Mouse (Mus musculus): ENCODE data around the gene Nt5c3b. TPM values are rescaled to one million over a fixed set of nuclear protein-coding genes. Genes with fewer than 3 reads are reported as not detected.

Nt5c3b gene
- 10 to 100 TPM; 50.4 to 58.2 TPM for total RNA-seq (2021)
- long read RNA-seq, experiment 1, transcript Nt5c3b-201 (9 exons, 1,399 nt) = major isoform, 32 of 45 reads
- long read RNA-seq, experiment 1, partial matches to known transcripts = 0 of 45 reads
- long read RNA-seq, experiment 1, other reads (novel, unspliced or antisense) = 8 of 45 reads
- long read RNA-seq, experiment 2, transcript Nt5c3b-201 (9 exons, 1,399 nt) = major isoform, 40 of 61 reads
- long read RNA-seq, experiment 2, transcript Nt5c3b-203 (8 exons, 1,348 nt) = minor isoform, 5 of 61 reads
- long read RNA-seq, experiment 2, partial matches to known transcripts = 3 of 61 reads
- long read RNA-seq, experiment 2, other reads (novel, unspliced or antisense) = 10 of 61 reads

DNA sequence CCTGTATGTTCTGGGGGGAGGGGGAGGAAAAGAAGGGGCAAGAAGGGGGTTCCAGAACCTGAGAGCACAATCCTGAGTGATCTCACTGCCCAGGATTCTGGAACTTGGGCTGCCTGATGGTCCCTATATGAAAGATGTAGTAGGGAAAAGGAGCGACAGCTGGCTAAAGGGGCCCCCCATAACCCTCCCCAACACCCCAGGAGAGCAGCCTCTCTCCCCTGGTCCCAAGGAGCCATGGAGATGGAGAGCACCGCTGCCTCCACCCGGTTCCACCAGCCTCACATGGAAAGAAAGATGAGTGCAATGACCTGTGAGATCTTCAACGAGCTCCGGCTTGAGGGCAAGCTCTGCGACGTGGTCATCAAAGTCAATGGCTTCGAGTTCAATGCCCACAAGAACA is at the start of gene Nt5c3b, which contains the start of gene Klhl10:
TSS of gene Nt5c3b (minus strand) at position 12 of the 400 bp plus-strand sequence.
TSS of gene Klhl10 (plus strand) at position 121 of the 400 bp plus-strand sequence.
- DNase-seq (ENCODE audit: low spot score in 2 of 2) = no peak

DNA sequence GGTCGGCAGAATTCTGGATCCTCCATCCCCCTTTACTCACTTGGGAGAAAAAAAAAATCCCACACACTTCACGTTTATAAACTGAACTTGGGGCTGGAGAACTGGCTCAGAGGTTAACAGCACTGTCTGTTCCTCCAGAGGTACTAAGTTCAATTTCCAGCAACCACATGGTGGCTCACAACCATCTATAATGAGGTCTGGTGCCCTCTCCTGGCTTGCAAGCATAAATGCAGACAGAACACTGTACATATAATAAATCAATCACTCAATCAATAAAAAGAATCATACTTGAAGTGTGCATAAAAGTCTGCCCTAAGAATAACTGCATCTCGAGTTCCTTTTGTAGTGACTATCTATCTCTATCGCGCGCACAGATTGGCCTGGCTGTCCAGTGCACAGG is 49.3 kb upstream of the Nt5c3b start:
- DNase-seq (ENCODE audit: low spot score in 2 of 2) = no peak

DNA sequence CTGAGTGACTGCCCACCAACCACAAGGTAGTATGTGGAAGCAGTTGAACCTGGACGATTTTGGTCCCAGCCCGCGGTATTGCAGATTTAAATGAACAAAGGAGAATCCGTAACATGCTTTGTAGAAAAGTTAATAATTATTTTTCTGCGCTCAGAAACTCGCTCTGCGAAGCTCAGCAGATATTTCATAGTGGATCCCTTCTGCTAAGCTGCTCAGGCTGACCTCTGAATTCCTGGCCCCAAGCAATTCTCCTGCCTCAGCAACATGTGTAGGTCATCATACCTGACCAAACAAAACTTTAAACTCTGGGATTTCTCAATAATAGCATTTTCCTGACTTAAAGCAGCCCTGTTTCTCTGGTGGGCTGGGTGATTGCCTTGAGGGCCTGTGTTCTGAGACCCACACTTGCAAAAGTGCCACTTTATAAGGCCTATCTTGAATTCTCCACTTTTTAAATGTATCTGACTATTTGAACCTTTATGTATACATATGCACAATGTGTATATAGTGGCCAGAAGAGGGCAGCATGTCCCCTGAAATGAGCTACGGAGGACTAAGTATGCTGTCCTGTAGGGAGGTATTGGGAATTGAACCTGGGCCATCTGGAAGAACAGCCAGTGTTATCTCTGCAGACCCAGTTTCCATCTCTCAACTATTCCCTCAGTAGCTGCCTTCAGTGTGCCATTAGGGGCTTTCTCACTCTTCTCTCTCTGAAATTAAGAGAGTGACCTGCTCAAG is 44.4 kb upstream of the Nt5c3b start:
- DNase-seq (ENCODE audit: low spot score in 2 of 2) = no peak

DNA sequence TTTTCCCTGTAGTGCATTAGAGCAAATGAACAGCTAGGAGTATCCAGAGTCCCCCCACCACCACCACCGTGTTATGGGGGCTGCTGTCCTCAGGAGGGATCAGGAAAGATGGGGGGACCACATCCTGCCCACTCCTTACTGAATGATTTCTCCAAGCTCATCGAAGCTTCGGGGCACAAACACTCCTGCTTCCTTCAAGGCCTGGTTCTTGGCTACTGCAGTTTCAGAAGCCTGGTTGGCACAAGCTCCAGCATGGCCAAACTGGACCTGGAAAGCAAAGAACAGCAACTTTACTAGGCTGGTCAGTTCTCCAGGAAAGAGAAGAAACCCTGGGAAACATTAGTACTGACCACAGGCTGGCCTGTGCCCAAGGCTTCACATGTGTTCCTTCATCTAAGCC is 42.9 kb upstream of the Nt5c3b start:
- no peak for DNase-seq (ENCODE audit: low spot score in 2 of 2)

DNA sequence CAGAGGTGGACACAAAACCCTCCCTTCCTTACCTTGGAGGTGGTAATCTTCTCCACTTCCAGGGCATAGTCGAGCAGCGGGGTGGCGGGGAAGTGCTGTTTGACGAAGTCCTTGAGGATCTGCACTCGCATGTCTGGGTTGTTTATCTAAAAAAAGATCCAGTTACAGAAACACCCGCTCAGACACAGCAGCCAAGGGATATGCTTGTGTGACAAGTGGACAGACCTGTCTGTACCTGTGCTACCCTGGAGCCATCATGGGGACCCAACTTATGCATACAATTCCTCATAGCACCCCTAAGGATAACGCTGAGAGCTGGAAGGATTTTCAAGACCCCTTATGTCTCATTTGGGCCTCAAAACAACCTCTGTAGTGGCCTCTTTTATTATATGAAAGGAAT is 37.5 kb upstream of the Nt5c3b start:
- DNase-seq (ENCODE audit: low spot score in 2 of 2) = no peak

DNA sequence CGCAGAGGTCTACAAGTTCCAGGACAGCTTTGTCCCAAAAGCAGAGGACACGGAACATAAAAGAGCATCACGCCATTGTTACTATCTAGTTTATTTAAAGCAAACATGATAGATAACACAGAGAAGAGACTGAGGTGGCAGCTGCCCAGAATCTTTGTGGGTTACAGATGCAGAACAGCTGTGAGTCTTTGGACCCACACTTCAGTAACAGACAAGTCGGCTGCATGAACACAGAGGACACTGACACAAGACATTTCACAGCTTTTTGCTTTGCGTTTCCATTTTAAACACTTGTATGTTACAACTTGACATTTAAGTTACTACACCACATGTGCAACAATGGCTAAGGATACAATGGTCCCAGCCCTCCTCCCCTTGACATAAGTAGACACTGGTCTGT is 34.7 kb upstream of the Nt5c3b start:
- DNase-seq (ENCODE audit: low spot score in 2 of 2) = no peak

DNA sequence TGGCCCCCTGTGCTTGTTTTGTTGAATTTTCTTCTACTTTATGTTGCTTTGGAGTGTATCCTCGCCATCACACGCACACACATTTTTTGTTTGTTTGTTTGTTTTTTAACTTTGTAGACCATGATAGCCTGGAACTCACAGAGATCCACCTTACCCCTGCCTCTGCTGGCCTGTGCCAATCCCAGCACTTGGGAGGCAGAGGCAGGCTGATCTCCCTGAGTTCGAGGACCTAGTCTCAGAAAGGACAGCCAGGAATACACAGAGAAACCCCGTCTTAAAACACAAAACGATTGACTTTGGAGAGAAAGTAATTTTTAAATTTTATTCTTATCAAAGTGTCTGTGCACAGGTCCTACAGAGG is 31.3 kb upstream of the Nt5c3b start:
- no peak for DNase-seq (ENCODE audit: low spot score in 2 of 2)

DNA sequence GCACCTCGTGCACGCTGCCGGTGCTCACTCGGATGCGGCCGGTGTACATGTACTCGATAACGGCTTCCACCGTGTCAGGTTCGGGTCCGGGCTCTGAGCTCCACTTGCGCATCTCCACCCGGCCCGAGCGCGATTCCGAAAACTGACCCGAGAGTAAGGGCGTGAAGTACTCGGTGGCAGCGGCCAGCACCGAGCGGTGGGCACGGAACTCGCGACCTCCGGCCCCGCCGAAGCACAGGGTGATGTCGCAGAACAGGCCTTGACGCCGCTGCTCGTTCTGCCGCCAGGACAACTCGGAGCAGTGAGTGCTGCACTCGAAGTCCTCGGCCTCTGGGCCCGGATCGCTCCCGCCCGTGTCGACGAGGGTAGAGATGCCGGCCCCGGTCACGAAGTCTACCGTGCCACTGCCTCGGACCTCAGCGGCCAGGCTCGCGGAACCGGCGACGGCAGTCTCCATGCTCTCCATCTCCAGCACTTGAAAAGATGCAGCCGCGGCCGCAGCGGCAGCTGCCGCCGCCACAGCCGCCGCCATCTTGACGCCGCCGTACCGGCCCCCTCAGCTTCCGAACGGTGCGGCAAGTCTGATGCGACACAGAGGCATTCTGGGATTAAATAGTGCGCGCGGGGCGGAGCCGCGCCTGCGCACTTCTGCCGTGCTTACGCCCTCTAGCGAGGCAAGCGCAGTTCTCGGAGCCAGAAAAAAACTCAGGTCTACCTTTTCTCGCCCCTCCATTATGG is 30.8 kb upstream of the Nt5c3b start, which contains the start of gene Klhl11:
TSS of gene Klhl11 (minus strand) at position 545 of the 738 bp plus-strand sequence.
- DNase-seq (ENCODE audit: low spot score in 2 of 2) = peak; percentile 90 to 94

DNA sequence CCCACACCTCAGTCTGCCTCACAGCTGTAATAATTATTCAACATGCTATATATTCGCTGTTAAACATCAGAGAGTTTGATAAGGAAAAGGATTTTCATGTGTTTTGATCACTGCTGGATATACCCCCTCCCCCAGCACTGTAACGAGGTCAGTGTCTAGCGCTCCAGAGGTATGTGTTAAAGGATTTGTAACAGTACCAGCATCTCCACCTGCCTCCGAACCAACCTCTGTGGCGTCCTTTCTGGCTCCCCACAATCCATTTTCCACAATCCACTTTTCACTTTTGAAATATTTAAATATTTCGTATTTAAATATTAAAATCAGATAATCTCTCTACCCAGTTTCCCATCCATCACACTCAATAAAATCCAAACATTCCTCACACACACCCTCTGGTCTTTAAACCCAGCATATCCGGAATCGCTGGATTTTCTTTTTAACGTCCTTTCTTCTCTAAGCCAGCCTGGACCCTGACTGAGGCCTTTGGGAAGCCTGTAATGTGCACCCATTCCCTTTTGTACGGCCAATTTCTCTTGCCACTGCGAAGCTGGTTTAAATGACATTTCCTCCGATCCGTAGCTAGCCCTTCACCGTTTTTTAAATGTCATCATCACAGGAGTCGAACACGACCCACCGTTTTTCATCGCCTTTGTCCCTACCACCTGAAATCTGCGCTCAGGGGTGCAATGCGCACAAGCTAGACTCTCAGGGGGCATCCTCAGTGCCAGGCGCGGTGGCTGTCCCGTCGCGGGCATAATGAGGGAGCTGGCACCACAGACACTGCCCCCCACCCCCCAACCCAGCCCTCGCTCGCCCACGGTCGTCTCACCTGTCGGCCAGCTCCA is 30.0 kb upstream of the Nt5c3b start:
- no peak for DNase-seq (ENCODE audit: low spot score in 2 of 2)

DNA sequence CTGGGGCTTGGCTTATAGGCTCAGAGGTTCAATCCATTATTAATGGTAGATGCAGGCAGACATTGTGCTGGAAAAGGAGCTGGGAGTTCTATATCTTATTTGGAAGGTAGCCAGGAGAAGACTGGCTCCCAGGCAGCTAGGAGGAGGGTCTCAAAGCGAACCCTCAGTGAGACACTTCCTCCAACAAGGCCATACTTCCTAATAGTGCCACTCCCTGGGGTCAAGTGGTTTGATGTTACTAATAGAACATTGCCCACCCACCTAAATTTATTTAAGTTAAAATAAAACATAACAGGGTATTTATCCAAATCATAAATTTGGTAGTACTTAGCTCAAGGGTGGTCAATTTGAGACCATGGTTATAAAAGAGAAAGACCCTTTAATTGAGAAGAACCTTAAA is 24.2 kb upstream of the Nt5c3b start:
- DNase-seq (ENCODE audit: low spot score in 2 of 2) = no peak

DNA sequence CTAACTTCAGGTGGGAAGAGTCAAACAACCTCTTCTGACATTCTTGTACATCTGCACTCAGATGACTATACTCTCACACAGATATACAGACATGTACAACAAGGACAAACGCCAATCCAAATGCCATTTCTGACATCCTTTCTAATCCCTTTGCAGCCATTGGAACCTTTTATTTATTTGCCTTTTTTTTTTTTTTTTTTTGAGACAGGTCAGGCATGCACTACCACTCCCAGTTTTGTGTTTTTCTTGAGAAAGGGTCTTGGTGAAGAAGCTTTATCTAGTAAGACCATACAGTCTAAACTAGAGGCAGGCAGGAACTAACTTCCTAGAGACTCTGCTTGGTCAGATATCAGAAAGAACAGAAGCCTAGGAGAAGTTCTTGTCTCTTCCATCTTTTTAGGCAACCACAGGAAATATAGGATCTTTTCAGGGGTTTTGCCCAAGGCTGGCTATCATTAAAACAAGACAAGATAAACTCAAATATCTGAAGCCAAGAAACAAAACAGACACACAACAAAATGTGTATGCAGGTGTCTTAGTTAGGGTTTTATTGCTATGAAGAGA is 23.7 kb upstream of the Nt5c3b start:
- DNase-seq (ENCODE audit: low spot score in 2 of 2) = no peak

DNA sequence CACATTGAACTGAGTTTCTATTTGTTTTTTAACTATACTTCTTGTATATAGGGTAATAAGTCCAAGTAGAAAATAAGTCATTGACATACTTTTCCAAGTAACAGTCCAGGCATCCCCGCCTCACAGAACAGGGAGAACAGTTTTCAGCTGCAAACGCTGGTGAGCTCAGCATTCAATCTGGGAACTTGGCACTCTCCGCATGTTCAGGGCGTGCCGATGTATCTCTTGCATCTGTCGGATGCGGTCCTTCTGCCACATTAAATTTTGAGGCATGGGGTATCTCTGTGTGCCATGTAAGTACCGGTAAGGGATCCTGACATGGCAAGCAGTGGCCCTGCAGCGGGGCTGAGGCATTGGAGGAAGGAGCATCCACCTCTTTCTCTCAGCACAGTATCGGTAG is 21.1 kb upstream of the Nt5c3b start:
- peak; percentile 42 to 72 for DNase-seq (ENCODE audit: low spot score in 2 of 2)

DNA sequence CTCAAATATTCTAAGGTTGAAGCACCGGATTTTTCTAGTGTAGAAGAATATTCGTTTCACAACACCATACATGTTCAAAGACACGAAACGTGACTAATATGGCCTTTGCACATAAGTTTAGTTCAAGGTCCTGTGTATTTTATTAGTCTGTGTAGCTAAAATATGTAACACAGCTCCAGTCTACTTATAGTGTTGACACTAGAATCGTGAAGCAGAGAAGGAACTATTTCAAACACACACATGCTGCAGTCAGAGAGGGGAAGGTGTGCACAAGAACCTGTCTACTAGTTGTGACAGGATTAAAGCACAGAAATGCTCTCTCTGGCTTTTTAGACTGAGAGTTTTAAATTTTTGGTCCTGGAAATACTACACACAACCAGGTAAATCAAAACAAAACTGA is 16.1 kb upstream of the Nt5c3b start:
- DNase-seq (ENCODE audit: low spot score in 2 of 2) = no peak

DNA sequence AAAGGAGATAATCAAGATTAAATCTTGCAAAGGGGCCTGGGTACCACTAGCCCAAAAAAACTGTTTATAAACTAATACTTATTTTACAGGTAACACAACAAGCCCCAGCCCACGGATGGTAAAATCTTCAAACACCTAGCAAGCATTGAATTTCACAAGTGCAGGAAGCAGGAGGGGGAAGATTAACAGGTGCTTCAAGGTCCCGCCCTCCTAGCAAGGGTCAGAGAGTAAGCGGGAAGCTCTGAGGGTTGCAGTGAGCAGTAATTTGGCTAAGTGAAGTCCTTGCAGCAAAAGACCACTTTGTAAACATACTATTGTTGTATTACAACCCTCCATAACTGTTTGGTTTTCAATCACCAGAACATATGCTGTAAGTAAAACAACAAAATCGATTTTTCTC is 15.6 kb upstream of the Nt5c3b start:
- DNase-seq (ENCODE audit: low spot score in 2 of 2) = no peak

DNA sequence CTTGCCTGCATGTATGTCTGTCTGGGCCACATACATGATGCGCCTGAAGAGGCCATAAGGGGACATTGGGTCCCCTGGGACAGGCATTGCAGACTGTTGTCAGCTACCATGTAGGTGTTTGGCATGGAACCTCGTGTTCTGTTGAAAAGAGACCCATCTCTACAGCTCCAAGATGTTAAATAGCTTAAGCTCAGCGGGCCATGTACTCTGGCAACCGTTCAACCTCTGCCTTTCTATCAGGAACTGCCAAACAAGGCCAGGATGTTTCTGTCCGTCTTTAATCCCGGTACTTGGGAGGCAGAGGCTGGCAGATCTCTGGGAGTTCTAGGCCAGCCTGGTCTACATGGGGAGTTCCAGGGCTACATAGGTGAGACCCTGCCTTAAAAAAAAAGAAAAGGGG is 1.0 kb upstream of the Nt5c3b start:
- DNase-seq (ENCODE audit: low spot score in 2 of 2) = no peak

DNA sequence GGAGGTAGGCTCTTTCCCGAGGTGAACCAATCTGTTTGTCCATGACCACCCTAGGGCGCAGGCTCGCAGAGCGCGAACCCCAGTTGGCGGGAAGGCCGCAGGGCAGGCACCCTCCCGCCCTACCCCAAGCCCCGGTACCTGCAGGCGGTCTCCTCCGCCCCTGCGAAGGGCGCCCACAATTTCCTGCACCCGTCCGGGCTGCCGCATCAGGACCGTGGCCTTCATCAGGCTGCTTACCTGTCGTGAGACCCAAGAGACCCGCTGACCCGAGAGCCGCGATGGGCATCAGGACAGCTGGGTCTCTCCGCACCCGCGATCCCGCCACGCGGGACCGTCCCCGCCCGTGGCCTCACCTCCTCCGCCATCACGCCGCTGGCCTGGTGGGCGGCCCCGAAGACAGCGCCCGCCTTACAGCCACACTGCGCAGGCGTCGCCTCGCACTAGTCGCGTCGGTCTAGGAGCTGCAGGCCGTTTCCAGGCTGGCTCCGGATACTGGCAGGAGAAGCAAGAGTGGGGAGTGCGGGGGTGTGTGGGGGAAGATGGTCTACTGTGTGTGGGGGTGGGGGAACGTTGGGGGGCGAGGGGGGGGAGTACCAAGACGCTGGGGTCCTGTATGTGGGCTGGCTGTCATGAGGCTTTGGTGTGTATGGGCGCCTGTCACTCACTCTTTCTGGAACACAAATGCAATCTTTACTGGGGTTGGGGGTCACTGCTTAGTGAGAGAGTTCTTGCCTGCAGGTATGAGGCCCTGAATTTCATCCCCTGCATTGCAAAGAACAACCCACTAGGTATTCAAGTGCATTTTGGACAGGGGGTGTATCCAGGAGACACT is 701 bp downstream of the Nt5c3b start:
- DNase-seq (ENCODE audit: low spot score in 2 of 2) = peak; percentile 81 to 82

DNA sequence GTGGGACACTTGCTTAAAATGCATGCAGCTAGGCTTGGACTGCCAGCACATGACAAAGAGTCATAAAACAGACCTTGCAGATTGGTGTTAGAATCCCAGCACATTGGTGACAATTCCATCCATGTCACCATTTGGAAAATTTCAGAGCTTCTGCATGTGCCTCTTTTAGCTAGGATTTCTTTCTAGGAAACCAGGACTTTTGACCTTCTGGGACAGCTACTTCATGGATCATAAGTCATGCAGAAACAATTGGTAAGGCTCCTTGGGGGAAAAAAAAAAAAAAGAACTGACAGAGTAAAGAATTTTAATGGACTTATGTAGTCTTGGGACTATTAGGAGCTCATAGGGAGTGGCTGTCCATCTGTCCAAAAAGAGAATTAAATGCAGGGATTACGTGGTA is 3.7 kb downstream of the Nt5c3b start:
- no peak for DNase-seq (ENCODE audit: low spot score in 2 of 2)

DNA sequence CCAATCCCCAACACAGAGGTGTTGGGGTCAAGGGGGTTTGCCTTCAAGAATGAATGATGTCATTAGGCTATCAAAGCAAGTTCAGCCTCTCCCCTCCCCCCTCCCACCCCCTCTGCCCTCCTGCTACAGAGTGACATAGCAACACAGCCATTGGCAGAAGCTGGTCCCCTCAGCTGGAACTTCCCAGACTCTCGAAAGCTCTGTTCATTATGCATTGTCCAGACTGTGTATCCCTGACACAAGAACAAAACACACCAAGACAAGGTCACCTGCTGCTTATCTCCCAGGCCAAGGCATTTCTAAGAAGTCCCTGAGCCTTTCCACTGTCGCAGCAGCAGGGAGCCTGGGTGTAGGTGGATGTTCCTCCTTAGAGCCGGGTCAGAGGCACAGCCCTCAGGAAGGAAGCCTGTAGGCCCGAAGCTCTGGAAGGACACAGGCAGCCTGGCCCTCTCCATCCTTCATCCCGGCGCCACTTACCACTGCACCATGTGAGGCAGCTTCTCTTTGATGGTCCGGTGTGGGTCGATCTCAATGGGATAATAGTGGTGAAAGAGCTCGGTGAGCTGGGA is 5.8 kb downstream of the Nt5c3b start:
- DNase-seq (ENCODE audit: low spot score in 2 of 2) = no peak

DNA sequence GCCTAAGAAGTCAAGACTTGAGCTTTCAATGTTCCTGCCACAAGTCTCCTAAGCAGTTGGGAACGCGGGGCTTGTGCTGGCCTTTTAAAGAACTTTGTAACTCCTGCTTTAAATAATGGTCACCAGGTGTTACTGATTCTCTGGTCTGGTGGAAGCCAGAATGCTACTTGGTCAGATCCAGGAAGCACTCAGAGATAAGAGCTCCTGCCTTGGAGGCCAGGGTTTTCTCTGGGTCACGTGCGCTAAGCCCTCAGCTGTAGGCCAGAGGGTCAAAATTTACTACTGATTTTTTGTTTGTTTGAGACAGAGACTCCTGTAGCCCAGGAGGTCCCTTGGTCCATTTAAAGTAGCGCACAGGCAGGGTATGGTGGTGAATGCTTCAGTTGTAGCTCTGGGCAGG is 9.6 kb downstream of the Nt5c3b start:
- DNase-seq (ENCODE audit: low spot score in 2 of 2) = no peak

All from layer of hippocampus, postnatal 14 days (tissue).